Mouse (Mus musculus): Measurements from ENCODE around the gene Wnt2b. TPM values are rescaled to one million over a fixed set of nuclear protein-coding genes. Genes with fewer than 3 reads are reported as not detected.

Wnt2b gene
- polyA plus RNA-seq, 2 experiments: 0.06 TPM; not detected in 1

DNA sequence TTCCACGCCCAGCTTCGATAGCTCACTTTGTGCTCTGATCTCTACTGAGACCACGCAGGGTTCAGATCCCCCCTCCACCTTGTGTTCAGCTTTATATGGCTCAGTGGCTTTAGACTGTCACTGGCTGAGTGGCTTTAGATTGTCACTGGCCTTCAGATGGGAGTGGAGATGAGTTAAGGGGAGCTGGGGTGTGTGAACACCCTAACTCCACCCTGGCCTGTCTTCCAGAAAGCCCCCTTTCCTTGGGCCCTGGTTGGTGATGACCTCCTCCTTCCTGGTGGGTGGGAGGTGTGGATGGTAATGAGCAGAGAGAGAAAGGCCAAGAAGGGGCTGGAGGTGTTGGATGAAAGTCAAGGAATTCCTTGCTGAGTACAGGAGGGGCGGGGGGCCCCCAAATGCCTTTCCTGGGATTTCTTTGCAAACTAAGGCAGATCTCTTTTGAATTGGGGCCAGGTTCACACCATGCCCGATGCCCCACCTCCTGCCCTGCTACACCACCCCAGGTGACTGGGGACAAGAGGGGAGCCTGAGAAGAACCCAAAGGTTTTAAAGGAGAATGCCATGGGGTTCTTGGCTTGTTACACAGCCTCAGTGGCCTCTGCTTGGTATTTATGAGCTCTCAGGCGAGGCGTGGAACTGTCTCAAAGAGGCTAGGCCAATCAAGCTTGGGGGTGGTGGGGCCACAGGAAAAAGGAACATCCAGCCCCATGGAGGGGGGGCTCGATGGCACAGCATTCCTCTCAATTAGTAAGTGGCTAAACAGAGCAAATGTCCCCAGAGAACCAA, 3.5 kb upstream of the Wnt2b start:
- Histone ChIP-seq H3K9ac (replicated peaks) (no peak overlapping the region), H3K4me1 (replicated peaks; ENCODE audit: control insufficient read depth in 2 of 2, insufficient read depth in 2 of 2, low read length in 1 of 2) (peaks cover 0 to 4% of the 10 kb centered on the region in 2 experiments; a peak in 1 of 4 replicates), H3K4me2 (ENCODE audit: low read depth) (no peak overlapping the region), H3K36me3 (replicated peaks; ENCODE audit: control insufficient read depth, insufficient read depth, low read depth) (no peaks in the 10 kb centered on the region), H3K9me3 (ENCODE audit: control insufficient read depth, low read length) (no peaks in the 10 kb centered on the region), H3K4me3 (ENCODE audit: insufficient read depth in 1 of 2, low read depth in 2 of 2, low read length in 2 of 2) (no peak overlapping the region), H3K27me3 (ENCODE audit: control insufficient read depth, insufficient read depth, low read length) (peaks cover 37% of the 10 kb centered on the region), H3K27ac (no peak overlapping the region)
- WGBS (ENCODE audit: insufficient replicate concordance): 52% methylated on average over 8 of the region's 8 CpGs
- ATAC-seq (ENCODE audit: insufficient read depth) (no peak), DNase-seq (ENCODE audit: low read depth in 3 of 3, low spot score in 3 of 3) (no peak)
- TF ChIP-seq CTCF (IDR thresholded peaks at IDR 0.05; ENCODE audit: low read depth) (no peak), EP300 (IDR thresholded peaks at IDR 0.05; ENCODE audit: low read depth) (no peak)

DNA sequence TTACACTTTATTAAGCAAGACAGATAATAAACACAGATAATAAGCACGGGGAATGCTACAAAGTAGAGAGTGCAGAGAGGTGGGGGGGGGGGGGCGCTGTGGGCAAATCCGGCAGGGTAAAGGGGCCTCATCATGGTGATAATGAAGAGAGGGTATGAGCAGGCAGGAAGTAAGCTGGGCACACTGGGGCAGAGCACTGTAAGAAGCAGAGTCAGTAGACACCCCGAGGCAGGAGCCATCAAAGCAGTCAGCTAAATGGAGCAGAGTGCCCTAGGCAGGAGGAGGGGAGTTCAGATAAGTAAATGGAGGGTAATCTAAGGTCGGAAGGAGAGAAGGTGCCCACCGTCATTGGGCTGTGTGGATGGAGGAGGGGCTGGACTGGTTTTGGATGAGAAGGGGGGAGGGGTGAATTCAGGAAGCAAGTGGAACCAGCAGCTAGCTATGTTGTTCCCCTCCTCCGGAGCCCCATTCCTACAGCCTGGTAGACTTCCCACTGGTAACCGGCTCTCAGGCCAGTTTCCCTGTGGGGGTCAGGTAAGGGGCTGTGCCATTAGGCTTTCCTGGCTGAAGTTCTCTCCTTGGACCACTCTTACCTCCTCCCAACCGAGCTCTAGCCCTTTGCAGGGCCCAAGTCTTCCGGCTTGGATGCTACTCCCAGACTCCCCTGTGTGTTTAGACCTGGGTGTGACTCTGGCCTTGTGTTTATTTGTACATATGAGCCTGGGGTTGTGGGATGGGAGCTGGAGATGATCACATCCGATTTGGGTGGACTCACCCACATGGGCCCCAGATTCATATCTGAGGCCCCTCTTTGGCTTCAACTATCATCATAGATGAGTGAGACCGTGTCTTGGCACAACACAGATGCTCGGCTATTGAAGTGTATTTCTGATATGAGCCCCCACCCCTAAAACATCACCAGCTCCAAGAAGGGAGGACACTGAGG, 1.9 kb upstream of the Wnt2b start:
- no peak for DNase-seq (ENCODE audit: low read depth in 3 of 3, low spot score in 3 of 3)
- Histone ChIP-seq H3K4me2 (ENCODE audit: low read depth) (no peak overlapping the region), H3K9ac (replicated peaks) (no peak overlapping the region), H3K27ac (no peak overlapping the region), H3K36me3 (replicated peaks; ENCODE audit: control insufficient read depth, insufficient read depth, low read depth) (no peaks in the 10 kb centered on the region), H3K27me3 (ENCODE audit: control insufficient read depth, insufficient read depth, low read length) (peaks cover 46% of the 10 kb centered on the region), H3K9me3 (ENCODE audit: control insufficient read depth, low read length) (no peaks in the 10 kb centered on the region), H3K4me1 (replicated peaks; ENCODE audit: control insufficient read depth in 2 of 2, insufficient read depth in 2 of 2, low read length in 1 of 2) (peaks cover 0 to 4% of the 10 kb centered on the region in 2 experiments; a peak in 1 of 4 replicates), H3K4me3 (ENCODE audit: insufficient read depth in 1 of 2, low read depth in 2 of 2, low read length in 2 of 2) (no peak overlapping the region)
- no peak for ATAC-seq (ENCODE audit: insufficient read depth)
- WGBS (ENCODE audit: insufficient replicate concordance): 20% methylated on average over 12 of the region's 13 CpGs
- no peak for TF ChIP-seq EP300 (IDR thresholded peaks at IDR 0.05; ENCODE audit: low read depth)

DNA sequence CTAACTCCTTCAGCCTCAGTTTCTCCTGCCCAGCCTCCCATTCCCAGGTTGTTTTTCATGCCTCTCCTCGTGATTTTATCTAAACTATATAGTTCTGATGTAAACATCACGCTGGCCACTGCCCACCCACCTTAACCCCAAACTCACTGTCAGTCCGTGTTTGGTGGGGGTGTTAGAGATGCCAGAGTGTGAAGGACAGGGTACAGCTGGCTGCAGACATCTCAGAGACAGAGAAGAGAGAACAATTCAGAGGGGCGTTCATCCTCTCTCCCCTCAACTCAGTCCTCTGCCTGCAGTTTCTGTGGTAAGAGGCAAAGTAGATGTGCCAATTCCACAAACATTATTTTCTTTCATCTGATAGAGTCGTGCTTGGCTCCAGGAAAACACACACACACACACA, 1.1 kb upstream of the Wnt2b start:
- Histone ChIP-seq H3K4me2 (ENCODE audit: low read depth) (no peak overlapping the region), H3K4me1 (replicated peaks; ENCODE audit: control insufficient read depth in 2 of 2, insufficient read depth in 2 of 2, low read length in 1 of 2) (0 out of 4 replicates have a peak, but pooled peaks cover 0 to 2% of the 10 kb centered on the region in 2 experiments), H3K9me3 (ENCODE audit: control insufficient read depth, low read length) (no peaks in the 10 kb centered on the region), H3K36me3 (replicated peaks; ENCODE audit: control insufficient read depth, insufficient read depth, low read depth) (no peaks in the 10 kb centered on the region), H3K27ac (no peak overlapping the region), H3K4me3 (ENCODE audit: insufficient read depth in 1 of 2, low read depth in 2 of 2, low read length in 2 of 2) (no peak overlapping the region), H3K27me3 (ENCODE audit: control insufficient read depth, insufficient read depth, low read length) (peaks cover 47% of the 10 kb centered on the region), H3K9ac (replicated peaks) (no peak overlapping the region)
- WGBS (ENCODE audit: insufficient replicate concordance): 6% methylated on average over 5 of the region's 5 CpGs
- no peak for DNase-seq (ENCODE audit: low read depth in 3 of 3, low spot score in 3 of 3)
- ATAC-seq (ENCODE audit: insufficient read depth): no peak
- TF ChIP-seq EP300 (IDR thresholded peaks at IDR 0.05; ENCODE audit: low read depth): no peak
- no peak for TF ChIP-seq CTCF (IDR thresholded peaks at IDR 0.05; ENCODE audit: low read depth)

- H3K36me3 ChIP-seq (replicated peaks; ENCODE audit: control insufficient read depth, insufficient read depth, low read depth): no peaks in the 10 kb centered on the region
- no peaks in the 10 kb centered on the region for H3K9me3 ChIP-seq (ENCODE audit: control insufficient read depth, low read length)
- no peak for ATAC-seq (ENCODE audit: insufficient read depth)
- H3K4me3 ChIP-seq (ENCODE audit: insufficient read depth in 1 of 2, low read depth in 2 of 2, low read length in 2 of 2): peak overlapping the region in 1 of 2 experiments; percentile 40; a peak in 2 of 4 replicates
- TF ChIP-seq EP300 (IDR thresholded peaks at IDR 0.05; ENCODE audit: low read depth) (no peak), CTCF (IDR thresholded peaks at IDR 0.05; ENCODE audit: low read depth) (no peak)
- no peak overlapping the region for H3K27ac ChIP-seq
- H3K9ac ChIP-seq (replicated peaks): no peak overlapping the region
- peaks cover 47% of the 10 kb centered on the region for H3K27me3 ChIP-seq (ENCODE audit: control insufficient read depth, insufficient read depth, low read length)
- H3K4me2 ChIP-seq (ENCODE audit: low read depth): peak overlapping the region; percentile 53
- 0 out of 4 replicates have a peak, but pooled peaks cover 0 to 2% of the 10 kb centered on the region in 2 experiments for H3K4me1 ChIP-seq (replicated peaks; ENCODE audit: control insufficient read depth in 2 of 2, insufficient read depth in 2 of 2, low read length in 1 of 2)
- DNase-seq (ENCODE audit: low read depth in 3 of 3, low spot score in 3 of 3): no peak
- WGBS (ENCODE audit: insufficient replicate concordance): 1% methylated on average over 31 of the region's 31 CpGs
Observed at GRCm38 (mm10) chr3:104962141-104962611, 455 bp upstream of the Wnt2b start.

Measured in liver, embryonic 14.5 days (tissue).